Mouse (Mus musculus): Measurements from ENCODE around the gene Mdh2.
A peak's percentile ranks its signal among the peaks of the same experiment; 100 is the strongest.

DNA sequence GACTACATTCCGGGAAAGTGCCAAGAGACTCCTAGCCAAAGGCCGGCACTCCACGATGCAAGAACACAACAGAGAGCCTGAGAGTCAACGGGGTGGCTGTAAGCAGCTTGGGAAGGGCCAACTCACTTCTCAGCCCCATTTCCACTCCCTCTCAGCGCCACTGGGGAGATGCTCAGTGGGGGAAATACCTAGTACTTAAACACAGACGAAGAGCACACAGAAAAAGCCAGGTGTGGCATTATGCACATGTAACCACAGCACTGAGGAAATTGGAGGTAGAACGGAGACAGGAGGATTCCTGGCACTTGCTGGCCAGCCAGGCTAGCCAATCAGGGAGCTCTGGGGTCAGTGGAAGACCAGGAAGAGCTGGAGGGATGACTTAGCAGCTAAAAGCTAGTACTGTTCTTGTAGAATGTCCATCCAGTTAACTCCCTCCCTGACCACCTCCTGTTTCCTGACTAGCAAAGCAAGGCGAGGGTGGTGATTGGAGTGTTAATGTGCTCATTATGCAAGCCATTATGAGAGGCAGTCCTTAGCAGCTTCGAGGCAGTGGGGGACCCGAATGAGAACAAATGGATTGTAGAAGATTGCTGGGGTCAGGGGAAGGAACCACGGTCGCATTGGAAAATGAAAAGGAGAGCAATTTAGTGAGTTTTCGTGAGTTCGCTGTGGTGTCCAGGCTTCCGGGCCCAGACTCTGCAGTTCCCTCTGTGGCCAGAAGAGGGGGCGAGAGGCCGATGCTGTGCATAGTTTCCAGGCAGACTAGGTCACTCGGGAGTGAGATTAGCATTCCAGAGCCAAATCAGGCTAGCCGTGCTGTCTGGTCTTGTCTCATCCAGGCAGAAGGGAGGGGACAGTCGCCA lies 15.9 kb downstream of the Mdh2 start:
- no peak for TF ChIP-seq CHD2 (IDR thresholded peaks at IDR 0.05; ENCODE audit: low read depth, low read length)
- TF ChIP-seq ZC3H11A (IDR thresholded peaks at IDR 0.05; ENCODE audit: borderline replicate concordance, low read depth, low read length), result peak; percentile 36; the same call in 1 of the 2 replicates
- peak; percentile 30; the same call in 1 of the 2 replicates for TF ChIP-seq HCFC1 (IDR thresholded peaks at IDR 0.05; ENCODE audit: borderline replicate concordance, insufficient read depth, low read length)
- TF ChIP-seq MAFK (IDR thresholded peaks at IDR 0.05; ENCODE audit: insufficient read depth, low read depth, low read length), result no peak

All from ES-E14 (cell line).